Mouse (Mus musculus): ENCODE results near the gene Gpx6. TPM values are rescaled to one million over a fixed set of nuclear protein-coding genes. Genes with fewer than 3 reads are reported as not detected.

The Gpx6 gene
- polyA plus RNA-seq (2015; fragmentation: Nextera tagmentation; extraction: Ambion mirVana) = 0.24 and 0.27 TPM in 2 replicates

- Histone ChIP-seq H3K36me3 (no peaks in the 10 kb centered on the region), H3K9me3 (no peaks in the 10 kb centered on the region), H3K27ac (replicated peaks) (no peak within 1 kb of the TSS), H3K4me2 (no peak within 1 kb of the TSS), H3K4me1 (replicated peaks) (no peaks in the 10 kb centered on the region), H3K27me3 (no peaks in the 10 kb centered on the region), H3K4me3 (no peak within 1 kb of the TSS), H3K9ac (no peak within 1 kb of the TSS)
- no peak for ATAC-seq (ENCODE audit: low FRiP score, low read depth)
- WGBS = 12% methylated on average over 3 of the region's 3 CpGs
Measured at GRCm38 (mm10) chr13:21311926-21312325, at the start of gene Gpx6. TSS of gene Gpx6 (plus strand) at chr13:21312125.

- Histone ChIP-seq H3K27me3 (peaks cover 21% of the 10 kb centered on the region; the same call in 1 of the 2 replicates), H3K9ac (no peak overlapping the region), H3K27ac (replicated peaks) (no peak overlapping the region), H3K4me3 (no peak overlapping the region), H3K9me3 (no peaks in the 10 kb centered on the region), H3K4me1 (replicated peaks) (peaks cover 16% of the 10 kb centered on the region), H3K36me3 (no peaks in the 10 kb centered on the region), H3K4me2 (no peak overlapping the region; the same call in 1 of the 2 replicates)
- ATAC-seq (ENCODE audit: low FRiP score, low read depth) = no peak
- 68% methylated on average over 4 of the region's 4 CpGs for WGBS
Measured at GRCm38 (mm10) chr13:21262787-21263461, 49.0 kb upstream of the Gpx6 start.

- ATAC-seq (ENCODE audit: low FRiP score, low read depth) = no peak
- H3K36me3 ChIP-seq = no peaks in the 10 kb centered on the region
- H3K27me3 ChIP-seq = peaks cover 21% of the 10 kb centered on the region; the same call in 1 of the 2 replicates
- H3K4me1 ChIP-seq (replicated peaks) = peaks cover 10% of the 10 kb centered on the region; the same call in 1 of the 2 replicates
- H3K9ac ChIP-seq = 0 out of 2 replicates have a peak overlapping the region, but pooled peaks have one; percentile 14
- peak overlapping the region; percentile 42 for H3K4me3 ChIP-seq
- WGBS = 2% methylated on average over 11 of the region's 11 CpGs
- no peaks in the 10 kb centered on the region for H3K9me3 ChIP-seq
- no peak overlapping the region for H3K27ac ChIP-seq (replicated peaks)
- peak overlapping the region; percentile 56 for H3K4me2 ChIP-seq
Measured at GRCm38 (mm10) chr13:21263910-21264309, 48.0 kb upstream of the Gpx6 start.

- Histone ChIP-seq H3K9ac (0 out of 2 replicates have a peak overlapping the region, but pooled peaks have one; percentile 14), H3K27me3 (peaks cover 21% of the 10 kb centered on the region; the same call in 1 of the 2 replicates), H3K27ac (replicated peaks) (no peak overlapping the region), H3K36me3 (no peaks in the 10 kb centered on the region), H3K4me2 (peak overlapping the region; percentile 56), H3K4me3 (peak overlapping the region; percentile 42), H3K9me3 (no peaks in the 10 kb centered on the region), H3K4me1 (replicated peaks) (peaks cover 9% of the 10 kb centered on the region; the same call in 1 of the 2 replicates)
- no peak for ATAC-seq (ENCODE audit: low FRiP score, low read depth)
- WGBS = 2% methylated on average over 11 of the region's 11 CpGs
Measured at GRCm38 (mm10) chr13:21264366-21264765, 47.6 kb upstream of the Gpx6 start.

GRCm38 (mm10) chr13:21265736-21266135 lies 46.2 kb upstream of the Gpx6 start:
- Histone ChIP-seq H3K9ac (no peak overlapping the region), H3K36me3 (no peaks in the 10 kb centered on the region), H3K4me2 (no peak overlapping the region), H3K4me3 (no peak overlapping the region), H3K4me1 (replicated peaks) (no peaks in the 10 kb centered on the region; the same call in 1 of the 2 replicates), H3K9me3 (no peaks in the 10 kb centered on the region), H3K27me3 (peaks cover 21% of the 10 kb centered on the region; the same call in 1 of the 2 replicates), H3K27ac (replicated peaks) (no peak overlapping the region)
- WGBS = 72% methylated on average over 2 of the region's 2 CpGs
- ATAC-seq (ENCODE audit: low FRiP score, low read depth) = no peak

GRCm38 (mm10) chr13:21267541-21267940 lies 44.4 kb upstream of the Gpx6 start:
- Histone ChIP-seq H3K4me2 (peak overlapping the region; percentile 39), H3K4me3 (peak overlapping the region; percentile 12), H3K27ac (replicated peaks) (no peak overlapping the region), H3K36me3 (no peaks in the 10 kb centered on the region), H3K9me3 (no peaks in the 10 kb centered on the region), H3K4me1 (replicated peaks) (no peaks in the 10 kb centered on the region; the same call in 1 of the 2 replicates), H3K27me3 (peaks cover 14% of the 10 kb centered on the region; the same call in 1 of the 2 replicates), H3K9ac (no peak overlapping the region)
- no peak for ATAC-seq (ENCODE audit: low FRiP score, low read depth)
- WGBS = 21% methylated on average over 4 of the region's 4 CpGs

GRCm38 (mm10) chr13:21268262-21268661 lies 43.7 kb upstream of the Gpx6 start:
- WGBS = 4% methylated on average over 1 of the region's 1 CpGs
- Histone ChIP-seq H3K4me1 (replicated peaks) (no peaks in the 10 kb centered on the region; the same call in 1 of the 2 replicates), H3K27ac (replicated peaks) (no peak overlapping the region), H3K4me3 (peak overlapping the region; percentile 12), H3K27me3 (peaks cover 10% of the 10 kb centered on the region; the same call in 1 of the 2 replicates), H3K9ac (0 out of 2 replicates have a peak overlapping the region, but pooled peaks have one; percentile 0), H3K9me3 (no peaks in the 10 kb centered on the region), H3K36me3 (no peaks in the 10 kb centered on the region), H3K4me2 (peak overlapping the region; percentile 39)
- ATAC-seq (ENCODE audit: low FRiP score, low read depth) = no peak

- Histone ChIP-seq H3K9ac (peak overlapping the region; percentile 50), H3K36me3 (no peaks in the 10 kb centered on the region), H3K27ac (replicated peaks) (peak overlapping the region; percentile 37; the same call in 1 of the 2 replicates), H3K9me3 (no peaks in the 10 kb centered on the region), H3K4me3 (peak overlapping the region; percentile 79), H3K27me3 (0 out of 2 replicates have a peak, but pooled peaks cover 5% of the 10 kb centered on the region), H3K4me1 (replicated peaks) (peaks cover 14% of the 10 kb centered on the region), H3K4me2 (peak overlapping the region; percentile 86)
- WGBS = under 1% methylated on average over 29 of the region's 29 CpGs
- peak; percentile 76 for ATAC-seq (ENCODE audit: low FRiP score, low read depth)
Measured at GRCm38 (mm10) chr13:21275021-21275814, 36.7 kb upstream of the Gpx6 start.

GRCm38 (mm10) chr13:21275815-21276550 lies 35.9 kb upstream of the Gpx6 start:
- Histone ChIP-seq H3K9ac (peak overlapping the region; percentile 60), H3K4me1 (replicated peaks) (peaks cover 14% of the 10 kb centered on the region), H3K4me2 (peak overlapping the region; percentile 86), H3K4me3 (peak overlapping the region; percentile 79), H3K27ac (replicated peaks) (peak overlapping the region; percentile 37; the same call in 1 of the 2 replicates), H3K36me3 (no peaks in the 10 kb centered on the region), H3K9me3 (no peaks in the 10 kb centered on the region), H3K27me3 (0 out of 2 replicates have a peak, but pooled peaks cover 5% of the 10 kb centered on the region)
- under 1% methylated on average over 25 of the region's 25 CpGs for whole genome bisulfite sequencing
- ATAC-seq (ENCODE audit: low FRiP score, low read depth) = peak; percentile 87

- ATAC-seq (ENCODE audit: low FRiP score, low read depth) = no peak
- H3K27me3 ChIP-seq = 0 out of 2 replicates have a peak, but pooled peaks cover 5% of the 10 kb centered on the region
- peak overlapping the region; percentile 86 for H3K4me2 ChIP-seq
- H3K9ac ChIP-seq = peak overlapping the region; percentile 60
- H3K9me3 ChIP-seq = no peaks in the 10 kb centered on the region
- no peak overlapping the region for H3K27ac ChIP-seq (replicated peaks)
- H3K4me1 ChIP-seq (replicated peaks) = peaks cover 14% of the 10 kb centered on the region
- H3K4me3 ChIP-seq = peak overlapping the region; percentile 79
- under 1% methylated on average over 9 of the region's 9 CpGs for WGBS
- H3K36me3 ChIP-seq = no peaks in the 10 kb centered on the region
Measured at GRCm38 (mm10) chr13:21276551-21276950, 35.4 kb upstream of the Gpx6 start.

GRCm38 (mm10) chr13:21279076-21279475 lies 32.8 kb upstream of the Gpx6 start:
- ATAC-seq (ENCODE audit: low FRiP score, low read depth) = peak; percentile 9; the same call in 1 of the 2 replicates
- Histone ChIP-seq H3K36me3 (no peaks in the 10 kb centered on the region), H3K27ac (replicated peaks) (no peak overlapping the region), H3K4me1 (replicated peaks) (peaks cover 14% of the 10 kb centered on the region), H3K4me2 (peak overlapping the region; percentile 64), H3K9me3 (no peaks in the 10 kb centered on the region), H3K27me3 (0 out of 2 replicates have a peak, but pooled peaks cover 2% of the 10 kb centered on the region), H3K4me3 (peak overlapping the region; percentile 50), H3K9ac (peak overlapping the region; percentile 32; the same call in 1 of the 2 replicates)
- WGBS = 9% methylated on average over 8 of the region's 8 CpGs
